Mouse (Mus musculus) T-cell, adult 2 months (primary cell): ENCODE results near the gene Zfp296.
A peak's percentile ranks its signal among the peaks of the same experiment; 100 is the strongest.

Experiments
- DNase-seq: peaks from one replicate; pipeline ENCODE4 v3.0.0; 2022; ENCODE audit warnings: low spot score

The Zfp296 gene

DNA sequence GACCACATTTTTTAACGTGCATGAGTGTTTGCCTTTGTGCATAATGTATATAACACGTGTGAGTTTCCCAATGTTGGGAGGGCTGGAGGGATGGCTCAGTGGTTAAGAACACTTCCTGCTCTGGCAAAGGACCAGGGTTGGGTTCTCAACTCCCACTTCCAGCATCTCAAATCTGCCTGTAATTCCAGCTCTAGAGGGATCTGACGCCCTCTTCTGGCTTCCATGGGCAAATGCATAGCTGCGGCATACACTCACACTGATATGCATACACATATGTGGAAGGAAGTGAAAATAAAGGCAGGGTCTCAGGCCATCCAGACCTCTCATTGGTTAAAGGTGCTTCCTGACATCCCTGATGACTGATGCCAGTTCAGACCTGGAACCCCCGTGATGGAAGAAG lies 30.2 kb downstream of the Zfp296 start:
- no peak for DNase-seq

GRCm38 (mm10) chr7:19609641-19610332 lies 32.7 kb downstream of the Zfp296 start:
- no peak for DNase-seq

- no peak for DNase-seq
Measured at GRCm38 (mm10) chr7:19610969-19611368, 33.9 kb downstream of the Zfp296 start.

- no peak for DNase-seq
Measured at GRCm38 (mm10) chr7:19615036-19615577, 38.0 kb downstream of the Zfp296 start.

DNA sequence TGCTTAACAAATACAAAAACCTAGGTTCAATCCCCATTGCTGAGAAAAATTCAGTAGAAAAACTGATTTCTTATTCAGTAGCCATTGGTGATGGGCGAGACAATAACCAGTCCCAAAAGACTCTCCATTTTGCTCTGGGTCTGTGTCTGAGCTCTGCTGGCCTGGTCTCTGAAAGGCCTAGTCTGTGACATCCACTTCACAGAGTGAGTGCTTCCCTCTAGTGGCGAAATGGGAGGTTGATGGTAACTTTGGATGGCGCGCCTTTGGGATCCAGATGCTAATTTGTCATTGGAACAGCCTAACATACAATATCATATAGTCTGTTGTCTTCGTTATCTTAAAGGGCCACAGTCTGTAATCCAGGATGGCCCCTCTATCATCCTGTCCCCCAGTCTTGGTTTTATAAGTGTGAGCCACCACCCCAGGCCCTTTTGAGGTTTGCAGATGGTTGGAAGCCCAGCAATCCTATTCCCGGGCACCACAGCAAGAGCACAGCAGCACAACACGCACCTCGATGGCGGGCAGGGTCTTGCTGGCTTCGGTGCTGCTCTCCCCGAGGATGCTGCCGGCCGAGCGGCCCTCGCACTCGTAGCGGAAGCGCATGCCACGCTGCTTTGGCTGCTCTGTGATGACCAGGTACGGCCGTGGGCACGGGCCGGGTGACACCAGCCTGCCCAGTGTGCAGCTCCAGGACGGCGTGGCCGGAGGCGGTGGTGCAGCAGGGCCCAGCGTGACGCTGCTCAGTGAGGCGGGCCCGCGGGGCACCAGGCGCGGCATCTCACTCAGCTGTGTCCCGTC lies 42.1 kb downstream of the Zfp296 start:
- DNase-seq = peak; percentile 69

- no peak for DNase-seq
Measured at GRCm38 (mm10) chr7:19620811-19621210, 43.7 kb downstream of the Zfp296 start.

GRCm38 (mm10) chr7:19622241-19622640 lies 45.2 kb downstream of the Zfp296 start:
- no peak for DNase-seq

DNA sequence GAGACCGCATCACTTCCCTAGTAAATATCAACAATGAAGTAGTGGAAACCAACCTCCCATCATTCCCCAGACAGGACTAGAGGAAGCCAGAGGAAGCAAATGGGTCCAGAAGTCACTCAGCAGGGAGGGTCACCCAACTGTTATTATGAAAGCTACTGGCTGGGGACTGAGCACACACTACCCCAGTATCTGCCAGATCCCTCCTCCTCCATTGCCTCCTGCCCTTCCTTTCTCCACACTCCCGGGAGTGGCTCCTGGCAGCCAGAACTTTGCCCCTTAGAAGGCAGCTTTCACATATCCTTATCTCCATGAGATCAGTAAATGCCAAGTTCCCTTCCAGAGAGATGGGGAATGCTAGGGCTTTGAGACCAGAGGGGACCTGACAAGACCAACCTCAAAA lies 46.3 kb downstream of the Zfp296 start:
- DNase-seq = no peak

- no peak for DNase-seq
Measured at GRCm38 (mm10) chr7:19627721-19628120, 50.6 kb downstream of the Zfp296 start.

GRCm38 (mm10) chr7:19628192-19628535 lies 51.1 kb downstream of the Zfp296 start:
- DNase-seq = no peak

DNA sequence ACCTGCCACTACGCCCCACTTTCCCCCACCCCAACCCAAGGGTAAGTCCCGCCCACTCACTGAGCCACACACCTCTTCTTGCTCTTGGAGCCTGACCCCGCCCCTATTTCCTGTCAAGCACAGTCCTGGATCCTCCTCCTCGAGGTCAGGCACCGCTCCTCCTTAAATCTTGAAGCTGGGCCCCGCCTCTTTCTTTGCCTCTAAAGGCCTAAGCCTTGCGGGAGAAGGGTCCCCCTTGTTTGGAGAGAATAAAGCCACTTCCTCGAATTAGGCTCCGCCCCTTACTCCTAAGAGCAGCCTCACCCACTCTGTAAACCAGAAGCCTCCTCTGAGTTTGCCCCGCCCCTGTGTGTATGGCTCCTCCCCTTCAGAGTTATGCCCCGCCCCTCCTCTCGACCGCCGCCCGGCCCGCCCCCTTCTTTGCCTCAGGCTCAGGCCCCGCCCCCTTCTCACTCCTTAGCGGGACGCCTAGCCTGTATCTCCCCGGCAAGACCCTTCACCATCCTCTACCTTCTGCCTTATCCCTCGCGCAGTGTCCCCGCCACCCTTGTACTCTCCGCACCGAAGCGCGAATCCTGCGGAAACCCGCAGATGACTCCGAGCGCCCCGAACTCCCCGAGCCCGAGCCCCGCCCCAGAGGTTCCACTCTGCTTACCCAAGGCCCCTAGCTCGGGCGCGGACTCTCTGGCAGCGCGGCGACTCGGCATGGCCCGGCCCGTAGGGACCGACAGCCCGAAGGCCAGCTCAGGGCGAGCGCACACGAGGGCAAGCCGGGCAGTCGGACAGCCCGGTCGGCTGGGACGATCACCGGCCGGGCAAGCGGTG lies 51.7 kb downstream of the Zfp296 start:
- DNase-seq = peak; percentile 99

DNA sequence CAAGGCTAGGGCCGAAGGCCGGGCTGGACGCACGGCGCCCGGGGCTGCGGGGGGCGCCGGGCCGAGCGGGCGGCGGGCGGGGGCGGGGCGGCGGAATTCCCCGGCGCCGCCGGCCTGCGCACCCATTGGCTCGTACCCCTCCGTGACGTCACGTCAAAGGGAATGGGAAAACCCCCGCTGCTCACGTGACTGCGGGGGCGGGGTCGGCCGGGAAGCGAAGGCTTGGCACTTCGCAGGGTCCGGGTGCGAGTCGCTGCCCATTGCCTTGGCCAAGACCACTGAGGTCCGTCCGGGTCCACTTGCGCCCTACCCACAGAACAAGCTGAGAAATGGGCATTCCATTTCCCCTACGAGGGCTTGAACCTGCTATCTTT lies 52.3 kb downstream of the Zfp296 start, which contains the start of gene Relb:
Gene Relb, minus strand, starts transcription at position 78 of the 374 bp plus-strand sequence.
- peak; percentile 90 for DNase-seq
